Mouse (Mus musculus) intestine, embryonic 14.5 days (tissue): Measurements from ENCODE around the gene Eef1akmt4. TPM values are rescaled to one million over a fixed set of nuclear protein-coding genes. Genes with fewer than 3 reads are reported as not detected.

Source experiments
- microRNA counts: library from miRNA; unstranded; fragments of <30 nt; microRNA quantifications from one replicate; lab custom pipeline; 2016
- microRNA-seq: library from miRNA; unstranded; fragments of <30 nt; microRNA quantifications from one replicate; pipeline ENCODE4, GENCODE M21; 2016
- polyA plus RNA-seq: library from polyadenylated mRNA; unstranded; fragments of >200 nt; fragmentation: Nextera tagmentation; extraction: Ambion mirVana; gene quantifications from 2 replicates; pipeline ENCODE4 v1.2.1, GENCODE M21; 2014

Gene Eef1akmt4
- polyA plus RNA-seq, 1 experiment from 2014 or later, result 43.7 TPM

MicroRNA genes within 50 kb of the gene (microRNA counts, 519-probe panel; counts per million panel counts)
- microRNA mmu-miR-1224 (lab: Ali Mortazavi, UCI), result 2,782 counts per million, percentile 30 among the panel's probes with 10 or more counts

Small RNA genes within 50 kb of the gene (microRNA-seq; reads per million reads assigned to microRNA genes)
- gene Mir1224, result 8.7 reads per million, percentile 38 among the genes with 10 or more reads in this experiment

Other genes starting within 250 kb of the Eef1akmt4 start
- 59.0 and 62.8 TPM in 2 replicates for gene Abcc5, start 185.2 kb upstream of the Eef1akmt4 start, polyA plus RNA-seq
- gene Eif2b5, start 112.8 kb upstream of the Eef1akmt4 start, polyA plus RNA-seq, result 98.9 and 99.8 TPM in 2 replicates
- 24.6 and 26.1 TPM in 2 replicates for gene Dvl3, start 94.6 kb upstream of the Eef1akmt4 start, polyA plus RNA-seq
- gene Ap2m1, start 76.1 kb upstream of the Eef1akmt4 start, polyA plus RNA-seq, result 630 and 682 TPM in 2 replicates
- 47.9 and 55.5 TPM in 2 replicates for gene Abcf3, start 63.0 kb upstream of the Eef1akmt4 start, polyA plus RNA-seq
- 5.3 and 6.2 TPM in 2 replicates for gene Vwa5b2, start 22.1 kb upstream of the Eef1akmt4 start, polyA plus RNA-seq
- not detected in 2 replicates for gene Gm49333, start within 50 bp of the Eef1akmt4 start, polyA plus RNA-seq
- gene Alg3, start 142 bp downstream of the Eef1akmt4 start, polyA plus RNA-seq, result 51.3 and 53.6 TPM in 2 replicates
- 1.6 and 1.7 TPM in 2 replicates for gene Camk2n2, start 9.7 kb downstream of the Eef1akmt4 start, polyA plus RNA-seq
- gene Ece2, start 18.2 kb downstream of the Eef1akmt4 start, polyA plus RNA-seq, result 1.0 and 1.2 TPM in 2 replicates
- 291 and 321 TPM in 2 replicates for gene Psmd2, start 40.1 kb downstream of the Eef1akmt4 start, polyA plus RNA-seq
- gene Eif4g1, start 56.7 kb downstream of the Eef1akmt4 start, polyA plus RNA-seq, result 157 and 171 TPM in 2 replicates
- gene Fam131a, start 81.6 kb downstream of the Eef1akmt4 start, polyA plus RNA-seq, result 8.7 and 9.1 TPM in 2 replicates
- 125 and 133 TPM in 2 replicates for gene Polr2h, start 106.1 kb downstream of the Eef1akmt4 start, polyA plus RNA-seq
- gene Clcn2, start 106.2 kb downstream of the Eef1akmt4 start, polyA plus RNA-seq, result 15.1 and 15.9 TPM in 2 replicates
- 3.7 and 4.2 TPM in 2 replicates for gene Chrd, start 121.5 kb downstream of the Eef1akmt4 start, polyA plus RNA-seq
- gene Thpo, start 122.9 kb downstream of the Eef1akmt4 start, polyA plus RNA-seq, result 1.2 and 1.6 TPM in 2 replicates